ENCODE assay signal across 20 mouse cellular contexts in the genomic region with DNA sequence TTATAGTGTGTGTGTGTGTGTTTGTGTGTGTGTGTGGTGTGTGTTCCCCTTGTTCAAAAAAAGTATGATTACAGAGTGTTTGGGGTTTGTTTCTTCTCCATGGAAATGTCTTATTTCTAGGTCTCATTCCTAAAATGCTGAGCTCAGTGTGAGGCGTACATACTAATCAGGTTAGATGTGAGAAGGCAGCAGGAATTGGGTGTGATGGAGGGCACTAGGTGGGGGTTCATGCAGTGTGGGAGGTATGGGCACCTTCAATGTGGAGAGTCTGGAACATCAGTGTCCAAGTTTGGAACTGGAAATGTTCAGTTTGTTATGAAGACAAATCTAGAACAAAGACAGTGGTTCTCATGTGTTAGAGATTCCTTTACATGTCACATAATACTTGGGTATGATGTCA.
DNase-seq lines count a peak whose midpoint lies in the region; ATAC-seq and TF ChIP-seq lines count a peak whose summit lies in the region.
"Had no signal": no experiment of that assay in that cellular context is flagged by ENCODE, and none has a peak within 500 bp of the region (broad histone marks: within the 10 kb centered on the region; RNA-seq: fewer than 3 reads in every experiment).

No protein-coding gene starts in this region.

- no peak overlapping the region for H3K4me3 ChIP-seq in intestine, embryonic 14.5 days (ENCODE audit: low read depth, low read length)
- no peak overlapping the region for H3K4me3 ChIP-seq in intestine, postnatal 0 days (ENCODE audit: low read depth, low read length)
- H3K4me3 ChIP-seq in neural tube, embryonic 12.5 days = no peak overlapping the region
- no peak overlapping the region for H3K4me3 ChIP-seq in embryonic facial prominence, embryonic 12.5 days
- H3K4me3 ChIP-seq in limb, embryonic 15.5 days = no peak overlapping the region
- H3K4me3 ChIP-seq: forebrain, embryonic 12.5 days; heart, embryonic 10.5 days; heart, embryonic 15.5 days; hindbrain, embryonic 10.5 days had no signal

- no peak for TF ChIP-seq CTCF in intestine, postnatal 0 days (IDR thresholded peaks at IDR 0.05; ENCODE audit: low read depth)

- no peak for DNase-seq in intestine, embryonic 14.5 days (ENCODE audit: low spot score)
- DNase-seq in neural tube, embryonic 10.5 days (ENCODE audit: extremely low spot score, low spot score) = no peak
- DNase-seq in spleen, postnatal 4 days (ENCODE audit: low spot score in 2 of 2) = no peak
- no peak for DNase-seq in urinary bladder, adult 2 months (ENCODE audit: low spot score)
- DNase-seq: adrenal gland, postnatal 10 days; cerebellum, adult 11-12 months; cerebellum, adult 9-11 months; gastrocnemius, postnatal 10 days; heart, adult 18-20 months; heart, postnatal 14 days had no signal

- peaks cover 3% of the 10 kb centered on the region; the same call in 1 of the 2 replicates for H3K4me1 ChIP-seq in intestine, embryonic 14.5 days (replicated peaks; ENCODE audit: control insufficient read depth, insufficient read depth, low read length)
- H3K4me1 ChIP-seq in intestine, postnatal 0 days (replicated peaks; ENCODE audit: control insufficient read depth, insufficient read depth, low read length) = no peaks in the 10 kb centered on the region
- no peaks in the 10 kb centered on the region for H3K4me1 ChIP-seq in neural tube, embryonic 12.5 days
- 0 out of 2 replicates have a peak, but pooled peaks cover 6% of the 10 kb centered on the region for H3K4me1 ChIP-seq in embryonic facial prominence, embryonic 12.5 days
- 0 out of 2 replicates have a peak, but pooled peaks cover 3% of the 10 kb centered on the region for H3K4me1 ChIP-seq in limb, embryonic 15.5 days
- H3K4me1 ChIP-seq: forebrain, embryonic 12.5 days; heart, embryonic 10.5 days; heart, embryonic 15.5 days; hindbrain, embryonic 10.5 days had no signal

- no peaks in the 10 kb centered on the region for H3K9me3 ChIP-seq in intestine, embryonic 14.5 days (ENCODE audit: control insufficient read depth, low read length)
- no peaks in the 10 kb centered on the region for H3K9me3 ChIP-seq in intestine, postnatal 0 days (ENCODE audit: control insufficient read depth)
- no peaks in the 10 kb centered on the region for H3K9me3 ChIP-seq in neural tube, embryonic 12.5 days
- H3K9me3 ChIP-seq in embryonic facial prominence, embryonic 12.5 days = no peaks in the 10 kb centered on the region
- no peaks in the 10 kb centered on the region for H3K9me3 ChIP-seq in limb, embryonic 15.5 days
- H3K9me3 ChIP-seq: forebrain, embryonic 12.5 days; heart, embryonic 10.5 days; heart, embryonic 15.5 days; hindbrain, embryonic 10.5 days had no signal

- H3K36me3 ChIP-seq in intestine, embryonic 14.5 days (ENCODE audit: control insufficient read depth, insufficient read depth, low read length) = no peaks in the 10 kb centered on the region
- H3K36me3 ChIP-seq in intestine, postnatal 0 days (ENCODE audit: control insufficient read depth, insufficient read depth) = no peaks in the 10 kb centered on the region
- H3K36me3 ChIP-seq in neural tube, embryonic 12.5 days = no peaks in the 10 kb centered on the region
- no peaks in the 10 kb centered on the region for H3K36me3 ChIP-seq in embryonic facial prominence, embryonic 12.5 days
- H3K36me3 ChIP-seq in limb, embryonic 15.5 days = no peaks in the 10 kb centered on the region
- H3K36me3 ChIP-seq: forebrain, embryonic 12.5 days; heart, embryonic 10.5 days; heart, embryonic 15.5 days; hindbrain, embryonic 10.5 days had no signal

- no peaks in the 10 kb centered on the region for H3K27me3 ChIP-seq in intestine, embryonic 14.5 days (replicated peaks; ENCODE audit: control insufficient read depth, insufficient read depth, low read length)
- no peaks in the 10 kb centered on the region for H3K27me3 ChIP-seq in intestine, postnatal 0 days (replicated peaks; ENCODE audit: control insufficient read depth, insufficient read depth, low read length)
- H3K27me3 ChIP-seq in neural tube, embryonic 12.5 days (replicated peaks) = no peaks in the 10 kb centered on the region
- no peaks in the 10 kb centered on the region for H3K27me3 ChIP-seq in embryonic facial prominence, embryonic 12.5 days
- no peaks in the 10 kb centered on the region for H3K27me3 ChIP-seq in limb, embryonic 15.5 days
- H3K27me3 ChIP-seq: forebrain, embryonic 12.5 days; heart, embryonic 15.5 days had no signal

- WGBS in intestine, embryonic 14.5 days = 84% methylated on average over 1 of the region's 1 CpGs
- 85% methylated on average over 1 of the region's 1 CpGs for WGBS in intestine, postnatal 0 days
- WGBS in neural tube, embryonic 12.5 days = 40% methylated on average over 1 of the region's 1 CpGs
- WGBS in embryonic facial prominence, embryonic 12.5 days = 71% methylated on average over 1 of the region's 1 CpGs
- 69% methylated on average over 1 of the region's 1 CpGs for WGBS in limb, embryonic 15.5 days

- peak overlapping the region; percentile 48; the same call in 1 of the 2 replicates for H3K27ac ChIP-seq in intestine, embryonic 14.5 days (ENCODE audit: low read depth)
- H3K27ac ChIP-seq in intestine, postnatal 0 days (ENCODE audit: low read depth, low read length) = no peak overlapping the region
- no peak overlapping the region for H3K27ac ChIP-seq in neural tube, embryonic 12.5 days
- H3K27ac ChIP-seq in embryonic facial prominence, embryonic 12.5 days = peak overlapping the region; percentile 66
- H3K27ac ChIP-seq in limb, embryonic 15.5 days = peak overlapping the region; percentile 5; the same call in 1 of the 2 replicates
- H3K27ac ChIP-seq: forebrain, embryonic 12.5 days; heart, embryonic 10.5 days; heart, embryonic 15.5 days; hindbrain, embryonic 10.5 days; hindbrain, embryonic 14.5 days had no signal

- ATAC-seq in intestine, embryonic 14.5 days (replicated peaks; ENCODE audit: low FRiP score, low TSS enrichment, low read depth) = peak; percentile 36; the same call in 1 of the 2 replicates
- no peak for ATAC-seq in intestine, postnatal 0 days
- peak; percentile 63; the same call in 1 of the 2 replicates for ATAC-seq in neural tube, embryonic 12.5 days (ENCODE audit: low FRiP score, low read depth)
- no peak for ATAC-seq in embryonic facial prominence, embryonic 12.5 days (ENCODE audit: insufficient number of reproducible peaks, insufficient read depth, low FRiP score, low TSS enrichment)
- ATAC-seq in limb, embryonic 15.5 days (ENCODE audit: insufficient number of reproducible peaks, low FRiP score, low TSS enrichment, low read depth) = no peak
- ATAC-seq: forebrain, embryonic 16.5 days had no signal

- no peak overlapping the region for H3K4me2 ChIP-seq in intestine, embryonic 14.5 days (ENCODE audit: low read length)
- no peak overlapping the region for H3K4me2 ChIP-seq in intestine, postnatal 0 days (replicated peaks; ENCODE audit: low read depth)
- H3K4me2 ChIP-seq in neural tube, embryonic 12.5 days (replicated peaks) = no peak overlapping the region
- H3K4me2 ChIP-seq in embryonic facial prominence, embryonic 12.5 days (replicated peaks) = no peak overlapping the region
- no peak overlapping the region for H3K4me2 ChIP-seq in limb, embryonic 15.5 days
- H3K4me2 ChIP-seq: forebrain, embryonic 12.5 days; heart, embryonic 15.5 days; hindbrain, embryonic 14.5 days had no signal

- H3K9ac ChIP-seq in intestine, embryonic 14.5 days (ENCODE audit: low read length) = no peak overlapping the region
- no peak overlapping the region for H3K9ac ChIP-seq in intestine, postnatal 0 days (ENCODE audit: low read depth, low read length)
- H3K9ac ChIP-seq in neural tube, embryonic 12.5 days = no peak overlapping the region
- no peak overlapping the region for H3K9ac ChIP-seq in embryonic facial prominence, embryonic 12.5 days
- H3K9ac ChIP-seq in limb, embryonic 15.5 days = no peak overlapping the region
- H3K9ac ChIP-seq: forebrain, embryonic 12.5 days; heart, embryonic 15.5 days; hindbrain, embryonic 14.5 days had no signal

Comparison
In these comparisons a context has a peak if more than half of its experiments do, and no peak if none do; other contexts are left out.
1. ATAC-seq: peak in intestine, embryonic 14.5 days (single experiment) and neural tube, embryonic 12.5 days (single experiment); none in intestine, postnatal 0 days (single experiment), embryonic facial prominence, embryonic 12.5 days (single experiment) and limb, embryonic 15.5 days (single experiment).
2. H3K27ac ChIP-seq: peak in intestine, embryonic 14.5 days (single experiment), embryonic facial prominence, embryonic 12.5 days (single experiment) and limb, embryonic 15.5 days (single experiment); none in intestine, postnatal 0 days (single experiment) and neural tube, embryonic 12.5 days (single experiment).